Mouse (Mus musculus) heart, embryonic 15.5 days (tissue): ENCODE measurements around the gene Phf13. TPM values are rescaled to one million over a fixed set of nuclear protein-coding genes. Genes with fewer than 3 reads are reported as not detected.

Source experiments
- ATAC-seq: fragments of 200-750 bp; cut with Nextera tagmentation; replicated peaks from 2 replicates; pipeline ENCODE4 v1.8.0; 2017; ENCODE audit warnings: low read depth, moderate TSS enrichment; ENCODE audit not compliant: insufficient number of reproducible peaks, insufficient read depth, low FRiP score
- H3K27ac ChIP-seq: fragments of 300-500 bp; sonication (generic); 2 replicates; pipeline ENCODE4 v1.5.1; 2015; ENCODE audit warnings: mild to moderate bottlenecking, inconsistent platforms
- H3K27me3 ChIP-seq: fragments of 300-500 bp; sonication (generic); 2 replicates; pipeline ENCODE4 v1.6.1; 2015; ENCODE audit warnings: inconsistent platforms
- H3K36me3 ChIP-seq: fragments of 300-500 bp; sonication (generic); 2 replicates; pipeline ENCODE4 v1.6.1; 2015; ENCODE audit warnings: mild to moderate bottlenecking, inconsistent platforms
- H3K4me1 ChIP-seq: fragments of 300-500 bp; sonication (generic); replicated peaks from 2 replicates; pipeline ENCODE4 v1.6.1; 2015; ENCODE audit warnings: inconsistent platforms
- H3K4me2 ChIP-seq: fragments of 300-500 bp; sonication (generic); 2 replicates; pipeline ENCODE4 v1.6.1; 2015; ENCODE audit warnings: inconsistent platforms, mild to moderate bottlenecking, moderate library complexity
- H3K4me3 ChIP-seq: fragments of 300-500 bp; sonication (generic); 2 replicates; pipeline ENCODE4 v1.5.1; 2015; ENCODE audit warnings: mild to moderate bottlenecking, inconsistent platforms
- H3K9ac ChIP-seq: fragments of 300-500 bp; sonication (generic); 2 replicates; pipeline ENCODE4 v1.6.1; 2015; ENCODE audit warnings: mild to moderate bottlenecking, inconsistent platforms
- H3K9me3 ChIP-seq: fragments of 300-500 bp; sonication (generic); replicated peaks from 2 replicates; pipeline ENCODE4 v1.6.1; 2016; ENCODE audit warnings: inconsistent platforms
- WGBS: fragments of 180-500 bp; shearing (Covaris S2); methylation state at CpG from one replicate; pipeline ENCODE4 v1.1.7; 2015; ENCODE audit warnings: mixed read lengths; 5-methylcytosine and 5-hydroxymethylcytosine counted together
- polyA plus RNA-seq: library from polyadenylated mRNA; unstranded; fragments of >200 nt; fragmentation: Nextera tagmentation; extraction: Ambion mirVana; gene quantifications from 2 replicates; pipeline ENCODE4 v1.2.1, GENCODE M21; 2015

Gene Phf13
- polyA plus RNA-seq, 1 experiment from 2014 or later = 15.2 TPM

- no peak overlapping the region for H3K27ac ChIP-seq
- no peak overlapping the region for H3K9ac ChIP-seq
- no peak overlapping the region for H3K4me3 ChIP-seq
- ATAC-seq = no peak
- 93% methylated on average over 26 of the region's 26 CpGs for WGBS
- H3K36me3 ChIP-seq = peaks cover 53% of the 10 kb centered on the region
- no peaks in the 10 kb centered on the region for H3K27me3 ChIP-seq
- H3K4me1 ChIP-seq = no peaks in the 10 kb centered on the region
- H3K9me3 ChIP-seq = no peaks in the 10 kb centered on the region
- H3K4me2 ChIP-seq = no peak overlapping the region
These were observed 27.7 kb downstream of the Phf13 start for GRCm38 (mm10) chr4:151968204-151968921.

GRCm38 (mm10) chr4:151962817-151963216 is 33.2 kb downstream of the Phf13 start:
- peaks cover 52% of the 10 kb centered on the region for H3K36me3 ChIP-seq
- H3K27ac ChIP-seq = no peak overlapping the region
- WGBS = 80% methylated on average over 3 of the region's 3 CpGs

GRCm38 (mm10) chr4:151960513-151960854 is 35.6 kb downstream of the Phf13 start:
- H3K4me2 ChIP-seq = no peak overlapping the region
- H3K27ac ChIP-seq = no peak overlapping the region
- H3K9me3 ChIP-seq = no peaks in the 10 kb centered on the region
- no peaks in the 10 kb centered on the region; the same call in 1 of the 2 replicates for H3K4me1 ChIP-seq
- no peaks in the 10 kb centered on the region for H3K27me3 ChIP-seq
- WGBS = 71% methylated on average over 3 of the region's 3 CpGs
- no peak overlapping the region for H3K9ac ChIP-seq
- no peak; the same call in 1 of the 2 replicates for ATAC-seq
- no peak overlapping the region for H3K4me3 ChIP-seq
- peaks cover 56% of the 10 kb centered on the region for H3K36me3 ChIP-seq

More at GRCm38 (mm10) chr4:151962817-151963216, 33.2 kb downstream of the Phf13 start:
- Histone ChIP-seq H3K9ac (no peak overlapping the region), H3K4me1 (no peaks in the 10 kb centered on the region), H3K9me3 (no peaks in the 10 kb centered on the region), H3K4me2 (no peak overlapping the region), H3K4me3 (no peak overlapping the region), H3K27me3 (no peaks in the 10 kb centered on the region)
- ATAC-seq = no peak

- Histone ChIP-seq H3K36me3 (peaks cover 54% of the 10 kb centered on the region), H3K9ac (no peak overlapping the region), H3K27me3 (no peaks in the 10 kb centered on the region), H3K27ac (no peak overlapping the region), H3K4me1 (no peaks in the 10 kb centered on the region; the same call in 1 of the 2 replicates), H3K4me2 (no peak overlapping the region), H3K4me3 (no peak overlapping the region), H3K9me3 (no peaks in the 10 kb centered on the region)
- WGBS = 85% methylated on average over 11 of the region's 11 CpGs
- ATAC-seq = no peak
These were observed 36.1 kb downstream of the Phf13 start for GRCm38 (mm10) chr4:151959849-151960512.

GRCm38 (mm10) chr4:151957584-151958315 is 38.3 kb downstream of the Phf13 start:
- Histone ChIP-seq H3K4me2 (no peak overlapping the region), H3K4me3 (no peak overlapping the region), H3K9ac (no peak overlapping the region), H3K9me3 (no peaks in the 10 kb centered on the region), H3K27ac (no peak overlapping the region), H3K27me3 (no peaks in the 10 kb centered on the region), H3K36me3 (peaks cover 58% of the 10 kb centered on the region), H3K4me1 (no peaks in the 10 kb centered on the region; the same call in 1 of the 2 replicates)
- ATAC-seq = no peak
- WGBS = 43% methylated on average over 9 of the region's 9 CpGs

GRCm38 (mm10) chr4:151955791-151956190 is 40.3 kb downstream of the Phf13 start:
- no peak overlapping the region for H3K4me2 ChIP-seq
- no peak overlapping the region for H3K4me3 ChIP-seq
- ATAC-seq = no peak
- H3K4me1 ChIP-seq = no peaks in the 10 kb centered on the region; the same call in 1 of the 2 replicates
- 88% methylated on average over 1 of the region's 1 CpGs for WGBS
- no peak overlapping the region for H3K27ac ChIP-seq
- H3K9me3 ChIP-seq = no peaks in the 10 kb centered on the region
- peaks cover 57% of the 10 kb centered on the region for H3K36me3 ChIP-seq
- no peak overlapping the region for H3K9ac ChIP-seq
- no peaks in the 10 kb centered on the region for H3K27me3 ChIP-seq

GRCm38 (mm10) chr4:151953209-151953608 is 42.8 kb downstream of the Phf13 start:
- ATAC-seq = no peak
- peaks cover 43% of the 10 kb centered on the region for H3K36me3 ChIP-seq
- H3K4me2 ChIP-seq = no peak overlapping the region
- no peak overlapping the region for H3K4me3 ChIP-seq
- WGBS = 72% methylated on average over 6 of the region's 6 CpGs
- H3K27ac ChIP-seq = no peak overlapping the region
- H3K27me3 ChIP-seq = no peaks in the 10 kb centered on the region
- peaks cover 20% of the 10 kb centered on the region for H3K4me1 ChIP-seq
- H3K9ac ChIP-seq = no peak overlapping the region
- H3K9me3 ChIP-seq = no peaks in the 10 kb centered on the region

- Histone ChIP-seq H3K27ac (no peak overlapping the region), H3K4me1 (peaks cover 25% of the 10 kb centered on the region), H3K4me2 (no peak overlapping the region), H3K9ac (no peak overlapping the region), H3K9me3 (no peaks in the 10 kb centered on the region), H3K36me3 (peaks cover 20% of the 10 kb centered on the region), H3K4me3 (no peak overlapping the region), H3K27me3 (no peaks in the 10 kb centered on the region)
- ATAC-seq = no peak; the same call in 1 of the 2 replicates
- 74% methylated on average over 14 of the region's 14 CpGs for WGBS
These were observed 47.3 kb downstream of the Phf13 start for GRCm38 (mm10) chr4:151948497-151949471.

- Histone ChIP-seq H3K4me1 (peaks cover 25% of the 10 kb centered on the region), H3K4me2 (no peak overlapping the region), H3K4me3 (no peak overlapping the region), H3K9me3 (no peaks in the 10 kb centered on the region), H3K27me3 (no peaks in the 10 kb centered on the region), H3K36me3 (no peaks in the 10 kb centered on the region), H3K27ac (no peak overlapping the region), H3K9ac (no peak overlapping the region)
- no peak for ATAC-seq
- 68% methylated on average over 11 of the region's 11 CpGs for WGBS
These were observed 49.8 kb downstream of the Phf13 start for GRCm38 (mm10) chr4:151946211-151946610.
